Mouse (Mus musculus) limb, embryonic 12.5 days (tissue): ENCODE data around the gene Mrfap1. TPM values are rescaled to one million over a fixed set of nuclear protein-coding genes. Genes with fewer than 3 reads are reported as not detected.

Experiments used
- ATAC-seq: fragments of 200-750 bp; cut with Nextera tagmentation; 2 replicates; pipeline ENCODE4 v1.8.0; 2017; ENCODE audit warnings: low read depth, moderate TSS enrichment; ENCODE audit not compliant: insufficient number of reproducible peaks, insufficient read depth, low FRiP score, low TSS enrichment
- H3K27ac ChIP-seq: fragments of 300-500 bp; sonication (generic); 2 replicates; pipeline ENCODE4 v1.5.1; 2016; ENCODE audit warnings: mild to moderate bottlenecking, moderate library complexity
- H3K27me3 ChIP-seq: fragments of 300-500 bp; sonication (generic); 2 replicates; pipeline ENCODE4 v1.6.1; 2016; ENCODE audit warnings: mild to moderate bottlenecking, moderate library complexity
- H3K36me3 ChIP-seq: fragments of 300-500 bp; sonication (generic); 2 replicates; pipeline ENCODE4 v1.6.1; 2016; ENCODE audit warnings: mild to moderate bottlenecking, moderate library complexity
- H3K4me1 ChIP-seq: fragments of 300-500 bp; sonication (generic); replicated peaks from 2 replicates; pipeline ENCODE4 v1.6.1; 2016
- H3K4me2 ChIP-seq: fragments of 300-500 bp; sonication (generic); 2 replicates; pipeline ENCODE4 v1.6.1; 2016; ENCODE audit warnings: mild to moderate bottlenecking, moderate library complexity
- H3K4me3 ChIP-seq: fragments of 300-500 bp; sonication (generic); replicated peaks from 2 replicates; pipeline ENCODE4 v1.5.1; 2016; ENCODE audit warnings: mild to moderate bottlenecking
- H3K9ac ChIP-seq: fragments of 300-500 bp; sonication (generic); replicated peaks from 2 replicates; pipeline ENCODE4 v1.6.1; 2016; ENCODE audit warnings: mild to moderate bottlenecking, moderate library complexity
- H3K9me3 ChIP-seq: fragments of 300-500 bp; sonication (generic); 2 replicates; pipeline ENCODE4 v1.6.1; 2016; ENCODE audit warnings: mild to moderate bottlenecking, moderate library complexity
- whole genome bisulfite sequencing: fragments of 180-500 bp; shearing (Covaris S2); methylation state at CpG from one replicate; pipeline ENCODE4 v1.1.7; 2016; 5-methylcytosine and 5-hydroxymethylcytosine counted together
- polyA plus RNA-seq: library from polyadenylated mRNA; unstranded; fragments of >200 nt; fragmentation: Nextera tagmentation; extraction: Ambion mirVana; gene quantifications from 2 replicates; pipeline ENCODE4 v1.2.1, GENCODE M21; 2016

The Mrfap1 gene
- polyA plus RNA-seq, 1 experiment from 2014 or later = 692 TPM

GRCm38 (mm10) chr5:36779512-36779911 is 17.1 kb downstream of the Mrfap1 start:
- Histone ChIP-seq H3K4me1 (no peaks in the 10 kb centered on the region), H3K9ac (no peak overlapping the region), H3K27ac (no peak overlapping the region), H3K4me3 (no peak overlapping the region), H3K9me3 (peaks cover 20% of the 10 kb centered on the region), H3K27me3 (no peaks in the 10 kb centered on the region), H3K36me3 (no peaks in the 10 kb centered on the region), H3K4me2 (no peak overlapping the region)
- WGBS = 88% methylated on average over 2 of the region's 2 CpGs
- ATAC-seq = no peak

GRCm38 (mm10) chr5:36778901-36779300 is 17.7 kb downstream of the Mrfap1 start:
- Histone ChIP-seq H3K4me1 (no peaks in the 10 kb centered on the region), H3K27me3 (no peaks in the 10 kb centered on the region), H3K36me3 (no peaks in the 10 kb centered on the region), H3K9me3 (peaks cover 15% of the 10 kb centered on the region), H3K9ac (no peak overlapping the region), H3K4me2 (no peak overlapping the region), H3K27ac (no peak overlapping the region), H3K4me3 (no peak overlapping the region)
- 93% methylated on average over 1 of the region's 2 CpGs for WGBS
- ATAC-seq = no peak

- Histone ChIP-seq H3K4me1 (no peaks in the 10 kb centered on the region), H3K4me2 (no peak overlapping the region), H3K9me3 (peaks cover 15% of the 10 kb centered on the region), H3K27me3 (no peaks in the 10 kb centered on the region), H3K4me3 (no peak overlapping the region), H3K27ac (no peak overlapping the region), H3K36me3 (no peaks in the 10 kb centered on the region), H3K9ac (no peak overlapping the region)
- 5% methylated on average over 2 of the region's 2 CpGs for WGBS
- no peak for ATAC-seq
These were observed 19.4 kb downstream of the Mrfap1 start for GRCm38 (mm10) chr5:36777186-36777585.

- Histone ChIP-seq H3K36me3 (no peaks in the 10 kb centered on the region), H3K27ac (0 out of 2 replicates have a peak overlapping the region, but pooled peaks have one; percentile 45)
- WGBS = 28% methylated on average over 9 of the region's 9 CpGs
These were observed 20.5 kb downstream of the Mrfap1 start for GRCm38 (mm10) chr5:36776021-36776575.

GRCm38 (mm10) chr5:36775317-36775716 is 21.3 kb downstream of the Mrfap1 start:
- no peaks in the 10 kb centered on the region for H3K27me3 ChIP-seq
- H3K9ac ChIP-seq = no peak overlapping the region
- no peak overlapping the region for H3K4me2 ChIP-seq
- no peak for ATAC-seq
- WGBS = 90% methylated on average over 2 of the region's 2 CpGs
- H3K9me3 ChIP-seq = peaks cover 9% of the 10 kb centered on the region
- no peak overlapping the region for H3K27ac ChIP-seq
- no peaks in the 10 kb centered on the region for H3K36me3 ChIP-seq
- H3K4me3 ChIP-seq = no peak overlapping the region
- no peaks in the 10 kb centered on the region for H3K4me1 ChIP-seq

More at GRCm38 (mm10) chr5:36776021-36776575, 20.5 kb downstream of the Mrfap1 start:
- ATAC-seq = no peak
- no peak overlapping the region for H3K4me2 ChIP-seq
- no peak overlapping the region for H3K9ac ChIP-seq
- no peaks in the 10 kb centered on the region for H3K27me3 ChIP-seq
- H3K4me3 ChIP-seq = no peak overlapping the region
- no peaks in the 10 kb centered on the region for H3K4me1 ChIP-seq
- H3K9me3 ChIP-seq = peaks cover 15% of the 10 kb centered on the region

GRCm38 (mm10) chr5:36772586-36772985 is 24.0 kb downstream of the Mrfap1 start:
- Histone ChIP-seq H3K4me3 (no peak overlapping the region), H3K4me2 (no peak overlapping the region), H3K9me3 (no peaks in the 10 kb centered on the region), H3K9ac (no peak overlapping the region), H3K27ac (no peak overlapping the region), H3K36me3 (no peaks in the 10 kb centered on the region), H3K27me3 (no peaks in the 10 kb centered on the region), H3K4me1 (no peaks in the 10 kb centered on the region)
- WGBS = 83% methylated on average over 5 of the region's 5 CpGs
- no peak for ATAC-seq

GRCm38 (mm10) chr5:36769603-36770002 is 27.0 kb downstream of the Mrfap1 start:
- Histone ChIP-seq H3K4me3 (no peak overlapping the region), H3K27ac (no peak overlapping the region), H3K36me3 (no peaks in the 10 kb centered on the region), H3K4me2 (no peak overlapping the region), H3K27me3 (no peaks in the 10 kb centered on the region), H3K9ac (no peak overlapping the region), H3K4me1 (no peaks in the 10 kb centered on the region), H3K9me3 (no peaks in the 10 kb centered on the region)
- ATAC-seq = no peak
- 69% methylated on average over 3 of the region's 3 CpGs for WGBS

GRCm38 (mm10) chr5:36766958-36767703 is 29.4 kb downstream of the Mrfap1 start:
- no peak overlapping the region for H3K9ac ChIP-seq
- no peak overlapping the region for H3K27ac ChIP-seq
- peaks cover 21% of the 10 kb centered on the region for H3K4me1 ChIP-seq
- no peaks in the 10 kb centered on the region for H3K27me3 ChIP-seq
- WGBS = 27% methylated on average over 10 of the region's 10 CpGs
- no peaks in the 10 kb centered on the region for H3K36me3 ChIP-seq
- ATAC-seq = no peak
- no peak overlapping the region for H3K4me3 ChIP-seq
- H3K4me2 ChIP-seq = no peak overlapping the region
- H3K9me3 ChIP-seq = no peaks in the 10 kb centered on the region

- H3K4me2 ChIP-seq = no peak overlapping the region
- ATAC-seq = no peak
- no peak overlapping the region for H3K27ac ChIP-seq
- no peaks in the 10 kb centered on the region for H3K36me3 ChIP-seq
- no peak overlapping the region for H3K4me3 ChIP-seq
- 63% methylated on average over 4 of the region's 4 CpGs for WGBS
- H3K27me3 ChIP-seq = peaks cover 5% of the 10 kb centered on the region; the same call in 1 of the 2 replicates
- no peaks in the 10 kb centered on the region for H3K9me3 ChIP-seq
- peaks cover 28% of the 10 kb centered on the region for H3K4me1 ChIP-seq
- H3K9ac ChIP-seq = no peak overlapping the region
These were observed 36.7 kb downstream of the Mrfap1 start for GRCm38 (mm10) chr5:36759848-36760247.

- no peak for ATAC-seq
- H3K9me3 ChIP-seq = no peaks in the 10 kb centered on the region
- no peak overlapping the region for H3K27ac ChIP-seq
- peaks cover 6% of the 10 kb centered on the region for H3K4me1 ChIP-seq
- H3K9ac ChIP-seq = no peak overlapping the region
- no peaks in the 10 kb centered on the region for H3K36me3 ChIP-seq
- 69% methylated on average over 5 of the region's 5 CpGs for WGBS
- H3K4me3 ChIP-seq = no peak overlapping the region
- no peak overlapping the region for H3K4me2 ChIP-seq
- peaks cover 5% of the 10 kb centered on the region; the same call in 1 of the 2 replicates for H3K27me3 ChIP-seq
These were observed 39.5 kb downstream of the Mrfap1 start for GRCm38 (mm10) chr5:36757033-36757432.

- no peak for ATAC-seq
- Histone ChIP-seq H3K36me3 (peaks cover 5% of the 10 kb centered on the region; the same call in 1 of the 2 replicates), H3K27ac (no peak overlapping the region)
These were observed 46.2 kb downstream of the Mrfap1 start for GRCm38 (mm10) chr5:36750119-36751078.

More at GRCm38 (mm10) chr5:36750119-36751078, 46.2 kb downstream of the Mrfap1 start:
- Histone ChIP-seq H3K9me3 (no peaks in the 10 kb centered on the region), H3K4me3 (no peak overlapping the region), H3K4me1 (peaks cover 13% of the 10 kb centered on the region), H3K27me3 (no peaks in the 10 kb centered on the region), H3K9ac (no peak overlapping the region), H3K4me2 (no peak overlapping the region)
- WGBS = 74% methylated on average over 9 of the region's 9 CpGs
